Mouse (Mus musculus) activated CD4-positive, CD25-positive, alpha-beta regulatory T cell, adult 4 months (primary cell): ENCODE results near the gene Cfap157. TPM values are rescaled to one million over a fixed set of nuclear protein-coding genes. Genes with fewer than 3 reads are reported as not detected.

Experiments used
- ATAC-seq: one replicate; pipeline ENCODE4 v1.8.0; 2017
- polyA plus RNA-seq, 2 experiments: library from polyadenylated mRNA; unstranded; fragments of 100-300 nt; shearing (Covaris generic); gene quantifications; one replicate each; pipeline ENCODE4 v1.2.1; 2017

Gene Cfap157
- polyA plus RNA-seq, result not detected

- ATAC-seq, result no peak
These were observed at the start of gene Cfap157 for GRCm38 (mm10) chr2:32784048-32784681. Cfap157 (minus strand) TSS chr2:32784428.

DNA sequence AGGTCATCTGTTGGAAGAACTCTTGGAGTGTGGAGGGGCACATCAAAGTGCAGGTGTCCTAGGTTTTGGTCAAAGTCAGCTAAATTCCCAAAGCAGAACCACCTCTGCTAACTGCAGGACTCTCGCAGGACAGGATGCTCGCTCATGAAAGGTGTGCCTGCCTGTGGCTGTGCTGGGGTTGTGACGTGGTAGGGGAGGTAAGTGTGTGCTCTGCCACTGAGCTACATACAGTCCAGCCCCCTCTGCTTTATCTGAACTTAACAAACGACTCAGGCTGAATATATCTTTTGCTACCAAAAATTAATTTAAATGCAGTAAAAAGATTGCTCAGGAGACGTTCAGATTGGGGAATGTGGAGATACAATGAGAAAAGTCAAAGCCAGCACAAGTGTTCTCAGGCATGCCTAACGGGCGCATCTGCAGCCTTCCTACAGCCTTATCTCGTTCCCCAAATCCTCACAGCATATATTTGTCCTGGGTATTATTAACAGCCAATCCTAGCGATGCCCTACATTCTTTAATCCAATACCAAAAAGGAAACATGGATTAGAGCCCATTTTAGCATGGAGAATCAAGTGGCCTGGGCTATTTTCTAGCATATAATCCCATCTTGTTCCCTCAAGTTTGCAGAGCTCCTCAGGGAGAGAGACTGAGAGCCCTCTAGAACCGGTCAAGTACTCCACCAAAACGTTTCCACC, 44.9 kb upstream of the Cfap157 start:
- ATAC-seq, result no peak

DNA sequence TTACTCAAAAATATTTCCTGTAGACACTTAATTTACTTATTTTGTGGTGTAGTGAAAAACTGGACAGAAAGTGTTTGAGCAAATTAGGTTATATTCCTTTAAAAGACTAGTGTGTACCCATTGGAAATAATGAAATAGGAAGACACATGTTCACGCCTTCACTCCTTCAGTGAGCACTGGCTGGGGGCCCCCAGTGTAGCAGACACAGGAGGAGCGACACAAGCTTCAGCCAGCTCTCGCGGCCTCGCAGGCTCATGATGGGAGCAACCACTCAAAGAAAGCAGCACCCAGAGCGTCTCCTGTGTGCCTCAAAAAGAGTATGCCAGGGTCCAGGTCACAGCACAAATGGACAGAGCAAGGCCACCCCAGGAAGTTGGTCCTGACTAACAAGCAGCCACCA, 41.6 kb upstream of the Cfap157 start:
- no peak for ATAC-seq

DNA sequence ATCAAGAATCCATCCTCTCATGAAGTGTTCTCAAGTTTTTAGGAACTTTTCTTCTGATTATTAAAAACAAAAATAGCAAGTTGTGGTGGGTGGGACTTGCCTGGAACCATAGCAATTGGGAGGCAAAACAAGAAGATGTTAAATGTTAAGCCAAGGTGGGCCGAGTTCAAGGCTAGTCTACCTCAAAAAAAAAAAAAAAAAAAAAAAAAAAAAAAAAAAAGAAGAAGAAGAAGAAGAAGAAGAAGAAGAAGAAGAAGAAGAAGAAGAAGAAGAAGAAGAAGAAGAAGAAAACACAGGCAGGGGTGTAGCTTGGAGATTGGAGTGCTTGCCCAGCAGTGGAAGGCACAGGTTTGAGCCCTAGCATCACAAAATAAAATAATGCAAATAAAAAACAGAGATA, 40.5 kb upstream of the Cfap157 start:
- ATAC-seq, result no peak

DNA sequence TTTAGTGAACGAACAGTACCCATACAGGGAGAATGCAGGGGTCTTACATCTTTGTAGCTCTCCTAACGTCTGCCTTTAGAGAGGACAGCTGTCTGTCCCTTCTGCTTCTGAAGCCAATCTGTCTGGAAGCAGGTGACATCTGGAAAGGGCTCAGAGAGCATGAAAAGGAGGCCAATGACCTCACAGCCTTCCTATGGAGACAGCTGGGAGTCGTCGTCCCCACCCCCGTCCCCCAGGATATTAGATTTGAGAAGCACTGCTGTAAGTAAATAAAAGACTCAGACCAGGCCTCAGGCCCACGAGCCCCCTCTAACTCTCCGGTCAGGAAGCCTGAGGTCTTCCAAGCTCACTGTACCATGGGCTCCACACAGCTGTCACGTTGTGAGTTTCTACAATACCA, 40.0 kb upstream of the Cfap157 start:
- no peak for ATAC-seq

- ATAC-seq, result no peak
These were observed 39.4 kb upstream of the Cfap157 start for GRCm38 (mm10) chr2:32823579-32824154.

- no peak for ATAC-seq
These were observed 38.9 kb upstream of the Cfap157 start for GRCm38 (mm10) chr2:32823153-32823552.

- ATAC-seq, result no peak
These were observed 38.4 kb upstream of the Cfap157 start for GRCm38 (mm10) chr2:32822643-32823042.

DNA sequence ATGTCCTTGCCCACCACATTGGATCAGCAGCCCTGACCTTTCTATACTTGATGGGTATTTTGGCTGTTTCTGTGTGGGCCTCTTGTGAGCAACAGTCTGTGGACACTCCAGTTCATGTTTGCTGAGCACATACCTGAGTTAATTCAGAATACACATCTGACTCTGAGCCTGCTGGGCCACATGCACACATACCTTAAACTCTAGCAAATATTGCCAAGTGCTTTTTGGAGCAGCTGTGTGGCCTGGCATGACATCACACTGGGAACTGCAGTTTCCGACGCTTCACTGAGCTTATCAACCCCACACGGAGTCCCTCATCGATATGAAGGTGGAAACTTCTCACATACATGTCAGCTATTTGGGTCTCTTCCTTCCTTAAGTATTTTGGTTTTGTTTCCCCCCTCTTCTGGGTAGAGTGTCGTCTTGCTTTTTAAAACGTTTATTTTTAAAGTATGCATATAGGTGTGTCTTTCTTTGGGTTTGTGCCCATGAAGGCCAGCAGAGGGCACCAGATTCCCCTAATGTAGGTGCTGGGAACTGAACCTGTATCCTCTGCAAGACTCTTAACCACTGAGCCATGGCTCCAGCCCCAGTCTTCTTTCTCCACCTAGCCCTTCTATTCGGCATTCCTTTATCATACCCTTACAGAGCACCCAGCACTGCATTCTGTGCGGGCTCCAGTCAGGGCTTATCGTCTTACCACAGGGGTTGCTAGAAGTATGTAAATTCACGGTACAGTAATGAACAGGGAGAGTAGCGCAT, 37.0 kb upstream of the Cfap157 start:
- ATAC-seq, result no peak

GRCm38 (mm10) chr2:32818208-32818607, 34.0 kb upstream of the Cfap157 start:
- ATAC-seq, result no peak

DNA sequence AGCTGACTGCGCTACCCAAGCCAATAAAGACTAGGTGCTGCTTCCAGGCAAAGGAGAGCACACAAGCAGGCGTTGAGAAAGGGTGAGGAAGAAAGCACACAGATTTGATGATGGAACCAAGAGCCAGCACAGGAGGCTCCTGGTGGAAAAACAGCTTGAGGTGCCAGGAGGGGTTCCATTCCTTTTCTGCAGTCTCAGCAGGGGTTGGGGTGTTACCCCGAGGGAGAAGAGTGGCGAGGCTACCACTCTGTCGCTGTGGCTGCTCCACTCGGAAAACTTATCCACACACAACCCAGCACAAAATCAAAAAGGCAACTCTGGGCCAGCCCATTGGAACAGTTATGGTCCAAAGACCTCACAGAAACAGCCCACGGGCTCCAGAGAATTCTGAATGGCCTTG, 33.4 kb upstream of the Cfap157 start:
- ATAC-seq, result no peak

DNA sequence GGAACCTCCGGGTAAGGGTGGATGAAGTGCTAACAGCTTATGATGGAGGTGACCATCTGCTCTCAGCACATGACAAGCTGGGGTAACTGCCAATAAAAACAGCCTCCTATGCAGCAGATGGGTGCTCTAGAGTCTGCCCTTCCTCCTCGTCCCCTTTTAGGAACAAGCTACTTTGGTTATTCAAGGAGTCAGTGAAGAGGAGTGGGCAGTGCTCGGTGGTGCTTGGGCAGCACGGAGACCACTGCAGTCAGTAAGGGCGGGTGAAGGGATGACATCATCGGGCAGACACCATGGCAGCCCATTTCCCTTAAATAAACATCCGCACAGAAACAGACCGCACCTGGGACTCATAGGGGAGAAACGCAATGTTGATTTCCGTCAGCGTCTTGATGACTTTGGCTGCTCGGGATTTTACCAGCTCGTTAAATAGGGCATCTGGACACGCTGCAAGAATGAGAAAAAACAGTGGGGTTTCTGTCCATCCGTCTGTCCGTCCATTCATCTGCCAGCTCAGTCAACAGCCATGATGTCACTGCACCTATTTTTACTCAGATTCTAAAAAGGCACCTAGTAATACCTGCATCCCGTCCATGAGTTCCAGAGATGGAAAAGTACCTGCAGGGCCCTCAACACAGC, 32.8 kb upstream of the Cfap157 start:
- no peak for ATAC-seq

DNA sequence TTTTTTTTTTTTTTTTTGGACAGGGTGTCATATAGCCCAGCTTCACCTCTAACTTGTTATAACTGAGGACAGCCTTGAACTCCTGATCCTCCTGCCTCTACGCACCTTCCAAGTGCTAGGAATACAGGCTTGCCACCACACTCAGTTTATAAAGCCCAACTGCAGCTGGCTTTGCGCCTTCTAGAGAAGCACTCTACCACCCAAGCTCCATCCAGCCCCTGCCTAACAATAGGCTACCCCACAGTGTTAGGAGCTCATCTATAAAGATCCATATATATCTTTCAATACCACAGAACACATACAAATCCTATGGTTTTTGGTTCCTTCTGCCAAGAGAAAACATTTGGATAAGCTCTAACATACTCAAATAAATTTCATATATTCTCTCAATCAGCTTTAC, 32.3 kb upstream of the Cfap157 start:
- no peak for ATAC-seq

DNA sequence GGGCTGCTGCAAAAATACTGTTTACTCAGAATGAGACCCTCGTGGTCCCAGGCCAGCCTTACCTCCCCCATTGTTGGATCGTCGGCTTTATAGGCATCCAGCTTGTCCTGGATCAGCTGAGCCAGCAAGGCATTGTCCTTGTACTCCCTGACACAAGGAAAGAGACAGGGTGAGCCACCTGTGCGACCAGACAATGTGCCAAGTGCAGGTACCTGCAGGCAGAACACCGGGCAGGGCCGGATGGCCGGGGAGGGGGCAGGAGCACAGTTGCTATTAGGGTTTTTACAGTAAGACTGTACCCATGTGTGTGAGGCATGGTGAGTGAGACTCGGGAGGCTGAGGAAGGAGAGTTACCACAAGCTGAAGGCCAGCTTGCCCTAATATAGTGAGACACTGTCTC, 27.7 kb upstream of the Cfap157 start:
- ATAC-seq, result no peak

DNA sequence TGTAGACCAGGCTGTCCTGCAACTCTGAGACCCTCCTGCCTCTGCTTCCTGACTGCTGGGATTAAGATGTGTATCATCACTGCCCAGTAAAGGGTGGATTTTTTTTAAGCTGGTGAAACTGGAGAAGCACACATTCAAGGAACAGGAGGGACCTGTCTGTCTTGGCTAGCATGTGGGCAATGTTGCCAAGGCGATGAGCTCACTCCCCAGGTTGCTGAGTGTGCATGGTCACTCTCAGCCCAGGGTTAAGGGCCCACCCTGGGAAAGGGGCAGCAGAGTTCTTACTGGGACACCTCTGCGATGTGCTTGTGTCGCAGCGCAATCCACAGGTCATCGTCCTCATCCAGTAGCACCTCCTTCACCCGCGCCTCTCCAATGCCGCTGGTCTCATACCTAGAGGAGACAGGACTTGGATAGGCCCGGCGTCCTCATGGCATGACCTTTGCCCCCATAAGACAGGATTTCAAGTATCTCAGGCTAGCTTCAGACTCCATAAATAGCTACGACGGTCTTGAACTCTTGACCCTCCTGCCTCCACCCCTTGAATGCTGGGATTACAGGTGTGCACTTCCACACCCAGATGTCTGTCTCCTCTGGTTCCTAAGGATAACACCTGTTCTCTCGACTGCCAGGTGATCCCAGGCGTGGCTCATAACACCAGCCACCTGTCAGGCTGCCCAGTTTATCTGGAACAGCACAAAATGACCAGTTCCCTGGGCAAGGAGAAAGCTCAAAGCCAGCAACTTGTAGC, 24.8 kb upstream of the Cfap157 start:
- ATAC-seq, result no peak

DNA sequence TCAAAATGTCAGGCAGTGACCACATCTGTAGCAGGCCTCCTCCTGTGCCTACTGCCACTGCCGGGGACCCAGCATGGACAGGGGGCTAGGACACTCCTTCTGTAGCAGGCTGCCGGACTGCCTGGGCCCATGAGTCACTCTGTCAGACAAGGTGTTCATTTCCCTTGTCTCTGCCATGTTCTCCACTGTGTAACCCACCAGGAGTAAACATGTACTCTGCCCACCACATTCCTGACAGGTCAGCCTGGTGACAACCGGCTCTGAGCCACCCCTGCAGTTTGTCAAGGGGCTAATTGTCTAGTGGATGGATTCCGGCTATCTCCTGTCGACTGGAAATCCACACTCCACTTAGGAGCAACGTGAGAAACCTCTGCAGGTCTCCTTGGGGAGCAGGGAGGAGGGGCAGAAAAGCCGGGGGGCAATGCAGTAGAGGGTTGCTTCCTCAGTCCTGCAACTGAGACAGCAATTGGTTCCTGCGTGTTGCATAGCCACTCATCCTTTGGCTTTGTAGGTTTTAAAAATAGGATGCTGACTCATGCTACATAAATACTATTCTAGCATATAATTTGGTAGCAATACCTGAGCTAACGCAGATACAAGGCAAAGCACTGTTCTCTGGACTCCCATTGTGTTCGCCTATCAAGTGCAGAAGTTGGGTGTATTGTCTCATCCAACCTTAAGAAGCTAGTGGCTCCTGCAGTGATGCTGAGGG, 14.2 kb upstream of the Cfap157 start:
- ATAC-seq, result no peak

DNA sequence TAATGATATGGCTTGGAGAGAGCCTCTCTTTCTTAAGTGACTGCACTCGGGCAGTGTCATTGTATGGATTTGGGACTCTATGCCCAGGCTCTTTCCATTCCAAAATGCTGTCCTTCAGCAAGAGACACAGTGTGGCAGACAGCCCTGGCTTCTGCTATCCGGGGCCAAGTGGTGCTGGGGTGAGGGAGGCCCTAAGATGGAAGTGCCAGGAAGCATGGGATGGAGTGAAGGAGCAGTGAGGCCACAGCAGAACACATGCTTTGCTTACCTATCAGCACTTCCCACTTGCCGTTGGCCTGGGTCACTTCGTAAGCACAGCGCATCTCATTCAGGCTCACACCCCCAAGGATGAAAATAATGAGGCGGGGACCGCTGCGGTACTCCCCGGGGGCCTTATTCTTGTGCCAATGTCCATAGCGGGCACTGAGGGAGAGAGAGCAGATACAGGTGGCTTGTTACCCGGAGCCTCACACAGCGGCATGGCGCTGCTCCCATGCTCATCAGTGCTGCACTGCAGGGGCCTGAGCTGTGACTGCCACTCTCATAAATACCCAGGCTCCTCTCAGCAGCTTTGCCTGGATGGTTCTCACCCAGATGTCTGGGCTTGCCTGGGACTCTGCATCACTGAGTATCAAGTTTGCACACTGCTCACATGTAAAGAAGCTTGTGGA, 11.7 kb upstream of the Cfap157 start:
- no peak for ATAC-seq

GRCm38 (mm10) chr2:32791297-32791696, 7.1 kb upstream of the Cfap157 start:
- no peak for ATAC-seq

- ATAC-seq, result no peak
These were observed 4.4 kb upstream of the Cfap157 start for GRCm38 (mm10) chr2:32788581-32788980.

- no peak for ATAC-seq
These were observed 2.9 kb upstream of the Cfap157 start for GRCm38 (mm10) chr2:32787176-32787575.

GRCm38 (mm10) chr2:32781710-32782109, 2.5 kb downstream of the Cfap157 start:
- ATAC-seq, result no peak
